Mouse (Mus musculus) liver, embryonic 14.5 days (tissue): ENCODE measurements at regions not wholly inside any gene's neighbourhood (a gene's known extent, or its start where the extent isn't known, plus 50 kb on each side); places are given as distances from the start of the nearest gene placed in this dataset.

Source experiments
- ATAC-seq: fragments of 200-750 bp; cut with Nextera tagmentation; 2 replicates; pipeline ENCODE4 v1.8.0; 2017; ENCODE audit warnings: moderate number of reproducible peaks, mild to moderate bottlenecking, moderate library complexity; ENCODE audit not compliant: insufficient read depth
- DNase-seq, 3 experiments: peaks; one replicate each; pipeline ENCODE4 v3.0.0-alpha.2; 2012 to 2013; ENCODE audit warnings: low read depth in 3 of 3, low spot score in 3 of 3
- H3K27ac ChIP-seq: fragments of 300-500 bp; sonication (generic); 2 replicates; pipeline ENCODE4 v1.5.1; 2014; ENCODE audit warnings: moderate library complexity, mild to moderate bottlenecking, control low read depth, inconsistent platforms
- H3K27me3 ChIP-seq: fragments of 300-500 bp; sonication (generic); 2 replicates; pipeline ENCODE4 v1.6.1; 2014; ENCODE audit warnings: mild to moderate bottlenecking, low read length, moderate library complexity; ENCODE audit not compliant: control insufficient read depth, insufficient read depth
- H3K36me3 ChIP-seq: fragments of 300-500 bp; sonication (generic); replicated peaks from 2 replicates; pipeline ENCODE4 v1.6.1; 2014; ENCODE audit warnings: low read depth; ENCODE audit not compliant: control insufficient read depth, insufficient read depth
- H3K4me1 ChIP-seq, 2 experiments: fragments of 200-500 bp in 1 of 2; fragments of 300-500 bp in 1 of 2; sonication (generic) in 1 of 2; replicated peaks; 2 replicates each; pipeline ENCODE4 v1.6.1; 2012 to 2014; ENCODE audit warnings: antibody characterized with exemption in 1 of 2, inconsistent platforms in 1 of 2, low read length in 1 of 2; ENCODE audit not compliant: control insufficient read depth in 2 of 2, insufficient read depth in 2 of 2
- H3K4me2 ChIP-seq: fragments of 300-500 bp; sonication (generic); 2 replicates; pipeline ENCODE4 v1.6.1; 2014; ENCODE audit warnings: low read depth, mild to moderate bottlenecking, control low read depth, moderate library complexity
- H3K4me3 ChIP-seq, 2 experiments: fragments of 200-500 bp in 1 of 2; fragments of 300-500 bp in 1 of 2; sonication (generic) in 1 of 2; 2 replicates each; pipeline ENCODE4 v1.5.1; 2012 to 2014; ENCODE audit warnings: low read depth in 2 of 2, low read length in 2 of 2, mild to moderate bottlenecking in 2 of 2, control low read depth in 1 of 2, inconsistent platforms in 1 of 2, moderate library complexity in 1 of 2; ENCODE audit not compliant: insufficient read depth in 1 of 2
- H3K9ac ChIP-seq: fragments of 300-500 bp; sonication (generic); replicated peaks from 2 replicates; pipeline ENCODE4 v1.6.1; 2014; ENCODE audit warnings: mild to moderate bottlenecking, control low read depth, moderate library complexity
- H3K9me3 ChIP-seq: fragments of 300-500 bp; sonication (generic); 2 replicates; pipeline ENCODE4 v1.6.1; 2016; ENCODE audit warnings: low read length, mixed read lengths; ENCODE audit not compliant: control insufficient read depth
- CTCF ChIP-seq: IDR thresholded peaks from 2 replicates; pipeline ENCODE4 v1.5.1; 2016; ENCODE audit warnings: antibody characterized with exemption, low read depth, control low read depth
- EP300 ChIP-seq: IDR thresholded peaks from 2 replicates; pipeline ENCODE4 v1.6.1; 2016; ENCODE audit warnings: antibody characterized with exemption, low read depth
- WGBS: fragments of 180-500 bp; shearing (Covaris S2); extraction: QIAGEN DNeasy Blood & Tissue Kit; methylation state at CpG from one replicate; pipeline ENCODE4 v1.1.7; 2014; ENCODE audit not compliant: insufficient replicate concordance; 5-methylcytosine and 5-hydroxymethylcytosine counted together

DNA sequence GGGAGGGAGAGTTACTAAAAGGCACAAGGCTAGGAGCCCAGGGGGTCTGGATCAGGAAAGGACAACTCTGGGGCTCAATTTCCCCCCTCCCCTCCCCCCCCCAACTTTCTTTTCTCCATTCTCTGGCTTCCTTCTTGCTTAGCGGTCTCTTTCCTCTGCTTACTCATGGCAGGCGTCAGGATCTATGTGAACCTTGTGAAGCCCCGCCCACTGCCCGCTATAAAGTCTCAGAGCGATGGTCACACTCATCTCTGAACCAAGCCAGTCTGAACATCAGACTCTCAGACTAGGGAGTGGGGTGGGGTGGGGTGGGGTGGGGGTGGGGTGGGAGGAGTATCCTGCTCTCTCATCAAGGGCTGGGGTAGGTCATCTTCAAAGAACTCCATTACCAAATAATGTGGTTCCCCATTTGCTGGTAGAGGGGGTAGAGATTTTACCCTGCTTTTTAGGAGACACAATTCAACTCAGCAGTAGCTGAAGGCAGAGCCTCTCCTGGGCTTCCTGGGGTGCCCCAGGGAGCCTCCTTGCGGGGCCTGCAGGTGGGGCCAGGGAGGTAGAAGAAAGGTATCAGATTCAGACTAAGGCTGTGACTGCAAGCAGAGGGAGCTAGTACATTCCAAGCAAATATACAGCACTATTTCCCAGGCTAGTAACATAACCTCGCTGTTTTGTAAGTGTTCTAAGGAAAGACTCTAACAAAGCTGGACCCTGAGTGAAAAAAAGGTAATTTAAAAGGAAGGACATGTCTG, 120.8 kb upstream of the Arhgap5 start:
- H3K4me2 ChIP-seq = no peak overlapping the region
- H3K4me1 ChIP-seq = 0 out of 4 replicates have a peak, but pooled peaks cover 0 to 3% of the 10 kb centered on the region in 2 experiments
- no peak for ATAC-seq
- 11% methylated on average over 7 of the region's 7 CpGs for WGBS
- H3K4me3 ChIP-seq = no peak overlapping the region
- no peak for DNase-seq
- H3K9me3 ChIP-seq = no peaks in the 10 kb centered on the region
- no peak overlapping the region for H3K27ac ChIP-seq
- H3K9ac ChIP-seq = no peak overlapping the region
- TF ChIP-seq CTCF (no peak), EP300 (no peak)
- no peaks in the 10 kb centered on the region for H3K27me3 ChIP-seq
- H3K36me3 ChIP-seq = no peaks in the 10 kb centered on the region

DNA sequence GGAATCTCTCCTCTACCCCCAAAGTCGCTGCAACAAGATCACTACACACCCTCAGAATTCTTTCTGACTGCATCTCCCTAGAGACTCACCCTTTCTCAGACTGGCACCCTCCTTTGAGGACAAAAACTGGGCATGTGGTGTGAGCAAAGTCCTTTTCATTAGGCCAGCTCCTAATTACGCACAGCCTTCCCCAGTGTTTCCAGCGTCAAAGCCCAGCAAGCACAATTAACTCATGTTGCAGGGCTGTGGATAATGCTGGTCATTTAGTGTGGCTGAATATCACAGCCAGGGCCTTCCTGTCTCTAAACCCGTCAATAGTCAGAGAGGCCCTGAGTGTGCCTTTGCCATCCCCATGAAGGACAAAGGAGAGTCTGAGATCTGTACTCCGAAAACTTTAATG, 114.2 kb upstream of the Arhgap5 start:
- no peak for ATAC-seq
- Histone ChIP-seq H3K27me3 (no peaks in the 10 kb centered on the region), H3K4me1 (no peaks in the 10 kb centered on the region), H3K9ac (no peak overlapping the region), H3K9me3 (no peaks in the 10 kb centered on the region), H3K4me2 (no peak overlapping the region), H3K4me3 (no peak overlapping the region), H3K27ac (no peak overlapping the region), H3K36me3 (no peaks in the 10 kb centered on the region)
- DNase-seq = no peak
- 65% methylated on average over 5 of the region's 5 CpGs for WGBS
- TF ChIP-seq CTCF (no peak), EP300 (no peak)

GRCm38 (mm10) chr12:52390242-52390641, 113.5 kb upstream of the Arhgap5 start:
- Histone ChIP-seq H3K27ac (no peak overlapping the region), H3K4me2 (no peak overlapping the region), H3K9ac (no peak overlapping the region), H3K4me1 (no peaks in the 10 kb centered on the region), H3K36me3 (no peaks in the 10 kb centered on the region), H3K27me3 (no peaks in the 10 kb centered on the region), H3K9me3 (no peaks in the 10 kb centered on the region), H3K4me3 (no peak overlapping the region)
- WGBS = 20% methylated on average over 4 of the region's 4 CpGs
- no peak for ATAC-seq
- DNase-seq = no peak
- TF ChIP-seq EP300 = no peak
- no peak for TF ChIP-seq CTCF

- Histone ChIP-seq H3K9ac (no peak overlapping the region), H3K4me1 (no peaks in the 10 kb centered on the region), H3K4me3 (no peak overlapping the region), H3K27ac (no peak overlapping the region), H3K36me3 (no peaks in the 10 kb centered on the region), H3K27me3 (no peaks in the 10 kb centered on the region), H3K4me2 (no peak overlapping the region), H3K9me3 (no peaks in the 10 kb centered on the region)
- 55% methylated on average over 4 of the region's 4 CpGs for WGBS
- ATAC-seq (no peak), DNase-seq (no peak)
- no peak for TF ChIP-seq CTCF
- TF ChIP-seq EP300 = no peak
These were observed 111.1 kb upstream of the Arhgap5 start for GRCm38 (mm10) chr12:52392636-52393035.

GRCm38 (mm10) chr12:52393981-52394718, 109.6 kb upstream of the Arhgap5 start:
- WGBS = 67% methylated on average over 15 of the region's 15 CpGs
- no peak overlapping the region for H3K4me2 ChIP-seq
- no peak for DNase-seq
- no peak for ATAC-seq
- H3K9ac ChIP-seq = no peak overlapping the region
- TF ChIP-seq CTCF (no peak), EP300 (no peak)
- H3K36me3 ChIP-seq = no peaks in the 10 kb centered on the region
- no peaks in the 10 kb centered on the region for H3K9me3 ChIP-seq
- H3K4me1 ChIP-seq = 0 out of 4 replicates have a peak, but pooled peaks cover 0 to 4% of the 10 kb centered on the region in 2 experiments
- no peaks in the 10 kb centered on the region for H3K27me3 ChIP-seq
- no peak overlapping the region for H3K4me3 ChIP-seq
- H3K27ac ChIP-seq = no peak overlapping the region
